Mouse (Mus musculus): ENCODE measurements around the gene Rheb. TPM values are rescaled to one million over a fixed set of nuclear protein-coding genes. Genes with fewer than 3 reads are reported as not detected.

Rheb gene
- polyA plus RNA-seq, 1 experiment from 2014 or later, result 183 TPM

GRCm38 (mm10) chr5:24813005-24813404 is 29.4 kb downstream of the Rheb start:
- Histone ChIP-seq H3K9me3 (no peaks in the 10 kb centered on the region), H3K36me3 (peaks cover 58% of the 10 kb centered on the region), H3K4me1 (no peaks in the 10 kb centered on the region), H3K4me2 (replicated peaks) (no peak overlapping the region), H3K27ac (no peak overlapping the region), H3K27me3 (replicated peaks) (no peaks in the 10 kb centered on the region), H3K9ac (no peak overlapping the region), H3K4me3 (no peak overlapping the region)
- WGBS, result 60% methylated on average over 4 of the region's 4 CpGs
- no peak for ATAC-seq (ENCODE audit: low FRiP score, low read depth)

- no peak for ATAC-seq (ENCODE audit: low FRiP score, low read depth)
- Histone ChIP-seq H3K27me3 (replicated peaks) (no peaks in the 10 kb centered on the region), H3K4me3 (no peak overlapping the region), H3K27ac (no peak overlapping the region), H3K9me3 (no peaks in the 10 kb centered on the region), H3K4me2 (replicated peaks) (no peak overlapping the region), H3K9ac (no peak overlapping the region), H3K36me3 (peaks cover 56% of the 10 kb centered on the region), H3K4me1 (no peaks in the 10 kb centered on the region)
- WGBS, result 93% methylated on average over 6 of the region's 6 CpGs
Measured at GRCm38 (mm10) chr5:24805222-24805621, 37.2 kb downstream of the Rheb start.

- Histone ChIP-seq H3K27me3 (replicated peaks) (no peaks in the 10 kb centered on the region), H3K9me3 (no peaks in the 10 kb centered on the region), H3K4me2 (replicated peaks) (no peak overlapping the region), H3K4me1 (no peaks in the 10 kb centered on the region), H3K27ac (no peak overlapping the region), H3K9ac (no peak overlapping the region), H3K4me3 (no peak overlapping the region), H3K36me3 (peaks cover 56% of the 10 kb centered on the region)
- ATAC-seq (ENCODE audit: low FRiP score, low read depth), result no peak
- WGBS, result 91% methylated on average over 8 of the region's 8 CpGs
Measured at GRCm38 (mm10) chr5:24804661-24805060, 37.8 kb downstream of the Rheb start.

- Histone ChIP-seq H3K4me3 (no peak overlapping the region), H3K4me1 (no peaks in the 10 kb centered on the region), H3K27ac (no peak overlapping the region), H3K4me2 (replicated peaks) (no peak overlapping the region), H3K9ac (no peak overlapping the region), H3K9me3 (no peaks in the 10 kb centered on the region), H3K27me3 (replicated peaks) (no peaks in the 10 kb centered on the region), H3K36me3 (peaks cover 43% of the 10 kb centered on the region)
- 72% methylated on average over 6 of the region's 6 CpGs for WGBS
- ATAC-seq (ENCODE audit: low FRiP score, low read depth), result no peak
Measured at GRCm38 (mm10) chr5:24801841-24802624, 40.4 kb downstream of the Rheb start.

- no peak overlapping the region for H3K27ac ChIP-seq
- no peaks in the 10 kb centered on the region for H3K4me1 ChIP-seq
- H3K36me3 ChIP-seq, result peaks cover 29% of the 10 kb centered on the region
- H3K27me3 ChIP-seq (replicated peaks), result no peaks in the 10 kb centered on the region
- no peak overlapping the region for H3K4me3 ChIP-seq
- no peak overlapping the region for H3K9ac ChIP-seq
- H3K9me3 ChIP-seq, result no peaks in the 10 kb centered on the region
- H3K4me2 ChIP-seq (replicated peaks), result no peak overlapping the region
- no peak for ATAC-seq (ENCODE audit: low FRiP score, low read depth)
Measured at GRCm38 (mm10) chr5:24800416-24800815, 42.0 kb downstream of the Rheb start.

GRCm38 (mm10) chr5:24798639-24799038 is 43.8 kb downstream of the Rheb start:
- no peaks in the 10 kb centered on the region for H3K27me3 ChIP-seq (replicated peaks)
- no peak overlapping the region for H3K4me2 ChIP-seq (replicated peaks)
- H3K4me1 ChIP-seq, result no peaks in the 10 kb centered on the region
- ATAC-seq (ENCODE audit: low FRiP score, low read depth), result no peak
- H3K27ac ChIP-seq, result no peak overlapping the region
- H3K9ac ChIP-seq, result no peak overlapping the region
- 81% methylated on average over 10 of the region's 10 CpGs for WGBS
- no peaks in the 10 kb centered on the region for H3K9me3 ChIP-seq
- H3K36me3 ChIP-seq, result peaks cover 13% of the 10 kb centered on the region
- H3K4me3 ChIP-seq, result no peak overlapping the region

- ATAC-seq (ENCODE audit: low FRiP score, low read depth), result no peak
- WGBS, result 50% methylated on average over 7 of the region's 7 CpGs
- H3K36me3 ChIP-seq, result peaks cover 8% of the 10 kb centered on the region
Measured at GRCm38 (mm10) chr5:24797858-24798257, 44.6 kb downstream of the Rheb start.

GRCm38 (mm10) chr5:24792961-24793360 is 49.5 kb downstream of the Rheb start:
- Histone ChIP-seq H3K4me3 (no peak overlapping the region), H3K9ac (no peak overlapping the region), H3K36me3 (no peaks in the 10 kb centered on the region), H3K4me2 (replicated peaks) (no peak overlapping the region), H3K27ac (no peak overlapping the region), H3K4me1 (no peaks in the 10 kb centered on the region), H3K9me3 (no peaks in the 10 kb centered on the region), H3K27me3 (replicated peaks) (no peaks in the 10 kb centered on the region)
- 78% methylated on average over 7 of the region's 7 CpGs for WGBS
- ATAC-seq (ENCODE audit: low FRiP score, low read depth), result no peak

More at GRCm38 (mm10) chr5:24797858-24798257, 44.6 kb downstream of the Rheb start:
- no peak overlapping the region for H3K4me3 ChIP-seq
- no peaks in the 10 kb centered on the region for H3K9me3 ChIP-seq
- no peaks in the 10 kb centered on the region for H3K4me1 ChIP-seq
- H3K4me2 ChIP-seq (replicated peaks), result no peak overlapping the region
- H3K27ac ChIP-seq, result no peak overlapping the region
- H3K9ac ChIP-seq, result no peak overlapping the region
- H3K27me3 ChIP-seq (replicated peaks), result no peaks in the 10 kb centered on the region

GRCm38 (mm10) chr5:24782957-24783356 is 59.5 kb downstream of the Rheb start:
- Histone ChIP-seq H3K27ac (no peak overlapping the region), H3K27me3 (replicated peaks) (peaks cover 7% of the 10 kb centered on the region; the same call in 1 of the 2 replicates), H3K4me3 (no peak overlapping the region), H3K4me1 (peaks cover 8% of the 10 kb centered on the region; the same call in 1 of the 2 replicates), H3K4me2 (replicated peaks) (no peak overlapping the region), H3K36me3 (no peaks in the 10 kb centered on the region), H3K9ac (no peak overlapping the region), H3K9me3 (no peaks in the 10 kb centered on the region)
- WGBS, result 76% methylated on average over 4 of the region's 4 CpGs
- ATAC-seq (ENCODE audit: low FRiP score, low read depth), result no peak

GRCm38 (mm10) chr5:24781048-24781447 is 61.4 kb downstream of the Rheb start:
- no peak overlapping the region for H3K4me3 ChIP-seq
- ATAC-seq (ENCODE audit: low FRiP score, low read depth), result no peak
- peaks cover 7% of the 10 kb centered on the region; the same call in 1 of the 2 replicates for H3K27me3 ChIP-seq (replicated peaks)
- H3K4me2 ChIP-seq (replicated peaks), result no peak overlapping the region
- WGBS, result 25% methylated on average over 5 of the region's 5 CpGs
- H3K4me1 ChIP-seq, result peaks cover 8% of the 10 kb centered on the region; the same call in 1 of the 2 replicates
- H3K27ac ChIP-seq, result no peak overlapping the region
- no peaks in the 10 kb centered on the region for H3K9me3 ChIP-seq
- H3K36me3 ChIP-seq, result no peaks in the 10 kb centered on the region
- H3K9ac ChIP-seq, result no peak overlapping the region

- H3K36me3 ChIP-seq, result no peaks in the 10 kb centered on the region
- H3K4me2 ChIP-seq (replicated peaks), result no peak overlapping the region
- H3K4me3 ChIP-seq, result no peak overlapping the region
- peaks cover 8% of the 10 kb centered on the region; the same call in 1 of the 2 replicates for H3K4me1 ChIP-seq
- no peak overlapping the region for H3K27ac ChIP-seq
- no peak for ATAC-seq (ENCODE audit: low FRiP score, low read depth)
- no peak overlapping the region for H3K9ac ChIP-seq
- H3K9me3 ChIP-seq, result no peaks in the 10 kb centered on the region
- peaks cover 7% of the 10 kb centered on the region; the same call in 1 of the 2 replicates for H3K27me3 ChIP-seq (replicated peaks)
- WGBS, result 55% methylated on average over 15 of the region's 15 CpGs
Measured at GRCm38 (mm10) chr5:24779881-24780512, 62.4 kb downstream of the Rheb start.

- Histone ChIP-seq H3K27me3 (replicated peaks) (peaks cover 7% of the 10 kb centered on the region; the same call in 1 of the 2 replicates), H3K27ac (no peak overlapping the region), H3K4me3 (no peak overlapping the region), H3K4me2 (replicated peaks) (no peak overlapping the region), H3K4me1 (peaks cover 8% of the 10 kb centered on the region; the same call in 1 of the 2 replicates), H3K9me3 (no peaks in the 10 kb centered on the region), H3K9ac (no peak overlapping the region), H3K36me3 (no peaks in the 10 kb centered on the region)
- ATAC-seq (ENCODE audit: low FRiP score, low read depth), result no peak
Measured at GRCm38 (mm10) chr5:24779321-24779720, 63.1 kb downstream of the Rheb start.

Measured in neural tube, embryonic 12.5 days (tissue).